Mouse (Mus musculus): Measurements from ENCODE around the gene 4921536K21Rik. TPM values are rescaled to one million over a fixed set of nuclear protein-coding genes. Genes with fewer than 3 reads are reported as not detected.

4921536K21Rik gene
- total RNA-seq (2023) = 0.40 TPM

DNA sequence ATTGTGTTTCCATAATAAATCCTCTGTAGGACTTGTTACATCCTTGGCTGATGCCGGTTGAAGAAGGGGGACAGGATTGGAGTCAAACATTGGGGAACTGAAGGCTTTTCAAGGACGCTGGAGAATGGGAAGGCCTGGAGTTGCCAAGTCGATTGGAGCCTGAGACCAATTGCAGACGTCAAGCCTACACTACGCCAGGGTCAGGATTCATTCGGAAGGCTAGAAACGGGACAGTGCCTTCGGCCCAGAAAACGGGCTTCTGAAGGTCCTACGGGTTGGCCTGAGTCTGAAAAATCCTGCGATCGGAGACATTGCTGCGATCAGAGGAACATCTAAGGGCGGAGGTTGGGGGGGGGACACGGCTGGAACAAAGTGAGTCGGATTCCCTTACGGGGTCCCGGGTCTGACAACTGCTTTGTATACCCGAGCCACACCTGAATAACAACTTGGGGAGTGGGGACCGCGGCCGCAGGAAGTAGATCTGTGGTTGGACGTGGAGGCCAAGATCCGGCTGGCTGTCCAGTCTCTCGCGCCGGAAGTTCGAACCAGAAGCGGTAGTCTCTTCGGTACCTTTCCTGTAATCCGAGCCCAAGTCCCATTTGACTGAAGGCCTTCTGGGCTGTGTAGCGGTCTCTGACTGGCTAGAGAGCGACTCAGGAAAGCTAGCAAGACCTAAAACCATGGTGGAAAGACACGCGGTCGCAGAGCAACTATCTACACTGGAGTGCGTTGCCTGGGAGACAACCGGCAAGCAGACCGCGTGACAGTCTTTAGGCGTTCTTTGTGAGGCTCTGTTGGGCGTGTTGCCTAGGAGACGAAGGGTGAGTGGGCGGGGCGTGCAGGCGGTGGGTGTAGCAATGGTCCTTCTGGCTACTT lies at the start of gene 4921536K21Rik, which contains the start of gene Dusp18:
TSS of gene 4921536K21Rik (minus strand) at position 693 of the 876 bp plus-strand sequence.
TSS of gene Dusp18 (plus strand) at position 835 of the 876 bp plus-strand sequence.

DNA sequence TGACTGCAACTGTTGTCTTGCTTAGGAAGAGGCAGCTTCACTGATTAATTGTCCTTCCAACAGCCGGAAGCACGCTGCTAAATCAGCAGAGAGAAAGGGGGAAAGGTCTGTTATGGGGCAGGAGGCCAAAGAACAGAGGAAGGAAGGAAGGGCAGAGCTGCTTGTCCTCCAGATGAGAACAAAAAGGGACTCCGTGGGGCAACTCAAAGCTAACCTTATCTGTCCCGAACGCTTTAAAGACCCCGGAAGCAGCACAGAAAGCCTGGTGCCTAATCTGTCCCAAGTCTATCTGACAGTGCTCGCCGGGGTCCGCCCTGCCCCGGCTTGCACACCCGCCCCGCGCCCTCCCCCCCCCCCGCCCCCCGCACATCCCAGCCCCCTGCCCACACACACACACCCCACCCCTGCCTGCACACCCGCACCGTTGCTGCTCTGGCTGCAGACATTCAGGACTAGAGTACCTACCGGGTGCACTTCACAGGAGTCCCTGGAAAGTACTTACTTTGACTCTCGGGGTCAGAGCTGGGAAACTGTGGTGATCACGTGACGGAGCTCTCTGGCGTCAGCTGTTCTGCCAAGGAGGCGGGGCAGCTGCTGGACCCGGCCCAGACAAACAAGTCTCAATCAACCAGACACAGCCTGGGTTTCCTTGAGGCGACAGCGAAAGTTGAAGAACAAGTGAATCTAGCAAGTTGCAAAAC lies 36.8 kb upstream of the 4921536K21Rik start, which contains the start of gene Tcn2:
TSS of gene Tcn2 (minus strand) at position 649 of the 701 bp plus-strand sequence.

DNA sequence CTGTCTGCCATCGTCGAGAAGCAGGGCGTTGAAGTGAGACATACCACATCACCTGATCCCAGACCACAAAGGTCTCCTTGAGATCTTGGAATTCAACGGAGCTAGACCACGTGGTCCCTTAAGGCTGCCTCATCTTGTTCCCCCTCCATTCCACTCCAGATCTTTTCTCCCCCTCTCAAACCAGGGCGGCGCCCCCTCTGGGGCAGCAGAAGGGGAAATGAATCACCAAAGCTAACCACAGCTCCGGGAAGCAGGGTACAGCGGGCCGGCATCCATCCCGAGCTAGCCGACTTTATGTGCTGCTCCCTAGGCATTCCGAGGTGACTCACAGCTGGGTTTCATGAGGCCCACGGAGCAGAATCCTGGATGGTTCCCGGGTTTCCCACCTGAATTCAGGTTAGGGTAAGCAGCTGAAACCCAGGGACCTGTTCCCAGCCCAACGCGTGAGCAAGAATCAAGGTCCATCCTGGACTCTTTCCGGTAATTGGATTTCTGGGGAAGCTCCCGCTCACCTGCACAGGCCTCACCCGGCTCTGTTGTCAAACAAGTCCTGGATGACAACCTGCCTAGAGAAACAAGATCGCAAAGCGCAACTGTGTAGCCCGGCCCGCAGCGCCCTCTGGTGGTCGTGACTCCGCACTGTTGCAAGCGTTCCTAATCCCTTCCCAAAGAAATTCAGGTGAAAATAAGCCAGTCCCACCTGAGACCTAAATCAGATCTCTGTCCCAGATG lies 19.4 kb upstream of the 4921536K21Rik start, which contains the start of gene Slc35e4:
TSS of gene Slc35e4 (minus strand) at position 556 of the 732 bp plus-strand sequence.

DNA sequence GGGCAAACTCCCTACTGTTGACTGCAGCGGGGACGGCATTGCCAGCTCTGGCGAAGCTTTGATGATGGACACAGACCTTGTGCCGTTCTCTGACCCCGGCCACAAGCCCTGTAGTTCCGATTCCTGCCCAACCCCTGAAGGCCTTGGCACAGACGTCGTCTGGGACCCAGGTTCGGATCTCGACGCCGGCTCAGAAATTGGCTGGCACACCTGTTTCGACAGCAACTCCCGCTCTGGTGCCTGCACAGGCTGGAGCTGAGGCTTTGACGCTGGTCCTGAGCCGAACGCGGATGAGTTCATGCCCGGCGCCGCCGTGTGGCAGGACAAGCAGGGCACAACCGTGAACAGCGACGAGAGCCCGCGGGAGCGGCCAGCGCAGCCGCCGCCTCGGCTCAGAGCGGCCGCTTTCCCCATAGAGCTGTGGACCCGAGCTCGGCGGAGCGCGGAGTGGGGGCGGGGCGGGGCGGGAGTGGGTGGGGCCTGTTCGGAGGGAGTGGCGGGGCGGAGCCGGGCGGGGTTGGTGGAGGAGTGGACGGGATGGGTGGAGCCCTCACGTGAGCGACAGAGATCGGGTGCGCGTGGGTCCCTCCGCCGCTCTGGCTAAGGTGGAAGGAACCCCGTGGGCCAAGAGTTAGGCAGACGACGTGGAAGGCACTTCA lies 31.3 kb downstream of the 4921536K21Rik start, which contains the start of gene Osbp2:
TSS of gene Osbp2 (minus strand) at position 450 of the 659 bp plus-strand sequence.

Other genes starting within 250 kb of the 4921536K21Rik start
- 59.7 TPM for gene Morc2a, start 245.9 kb downstream of the 4921536K21Rik start, total RNA-seq (2023)
- gene Osbp2, start 31.2 kb downstream of the 4921536K21Rik start, total RNA-seq (2023) = not detected
- gene Dusp18, start 142 bp upstream of the 4921536K21Rik start, total RNA-seq (2023) = 10.3 TPM
- gene Slc35e4, start 19.6 kb upstream of the 4921536K21Rik start, total RNA-seq (2023) = 4.4 TPM
- 8.6 TPM for gene Tcn2, start 37.1 kb upstream of the 4921536K21Rik start, total RNA-seq (2023)
- gene Pes1, start 68.9 kb upstream of the 4921536K21Rik start, total RNA-seq (2023) = 84.3 TPM
- gene 4930556J24Rik, start 81.7 kb upstream of the 4921536K21Rik start, total RNA-seq (2023) = not detected
- not detected for gene Gal3st1, start 88.5 kb upstream of the 4921536K21Rik start, total RNA-seq (2023)
- gene Sec14l4, start 136.4 kb upstream of the 4921536K21Rik start, total RNA-seq (2023) = not detected
- gene Sec14l3, start 169.7 kb upstream of the 4921536K21Rik start, total RNA-seq (2023) = not detected
- 1.5 TPM for gene Mtfp1, start 200.3 kb upstream of the 4921536K21Rik start, total RNA-seq (2023)
- gene Sec14l2, start 228.3 kb upstream of the 4921536K21Rik start, total RNA-seq (2023) = 2.0 TPM
- gene Rnf215, start 240.1 kb upstream of the 4921536K21Rik start, total RNA-seq (2023) = 22.8 TPM